Mouse (Mus musculus) midbrain, embryonic 15.5 days (tissue): ENCODE data around the gene Treml2. TPM values are rescaled to one million over a fixed set of nuclear protein-coding genes. Genes with fewer than 3 reads are reported as not detected.

ENCODE experiments used
- ATAC-seq: fragments of 200-750 bp; cut with Nextera tagmentation; replicated peaks from 2 replicates; pipeline ENCODE4 v1.8.0; 2017; ENCODE audit warnings: moderate TSS enrichment
- H3K27ac ChIP-seq: fragments of 300-500 bp; sonication (generic); 2 replicates; pipeline ENCODE4 v1.5.1; 2015; ENCODE audit warnings: mild to moderate bottlenecking, inconsistent platforms
- H3K27me3 ChIP-seq: fragments of 300-500 bp; sonication (generic); replicated peaks from 2 replicates; pipeline ENCODE4 v1.6.1; 2015; ENCODE audit warnings: inconsistent platforms
- H3K36me3 ChIP-seq: fragments of 300-500 bp; sonication (generic); replicated peaks from 2 replicates; pipeline ENCODE4 v1.6.1; 2015; ENCODE audit warnings: inconsistent platforms
- H3K4me1 ChIP-seq: fragments of 300-500 bp; sonication (generic); 2 replicates; pipeline ENCODE4 v1.6.1; 2015; ENCODE audit warnings: inconsistent platforms
- H3K4me2 ChIP-seq: fragments of 300-500 bp; sonication (generic); 2 replicates; pipeline ENCODE4 v1.6.1; 2015; ENCODE audit warnings: inconsistent platforms, mild to moderate bottlenecking, moderate library complexity
- H3K4me3 ChIP-seq: fragments of 300-500 bp; sonication (generic); 2 replicates; pipeline ENCODE4 v1.5.1; 2015; ENCODE audit warnings: mild to moderate bottlenecking, inconsistent platforms
- H3K9ac ChIP-seq: fragments of 300-500 bp; sonication (generic); 2 replicates; pipeline ENCODE4 v1.6.1; 2015; ENCODE audit warnings: mild to moderate bottlenecking, inconsistent platforms
- H3K9me3 ChIP-seq: fragments of 300-500 bp; sonication (generic); 2 replicates; pipeline ENCODE4 v1.6.1; 2016; ENCODE audit warnings: inconsistent platforms
- WGBS: fragments of 180-500 bp; shearing (Covaris S2); methylation state at CpG from one replicate; pipeline ENCODE4 v1.1.7; 2015; ENCODE audit warnings: mixed read lengths; 5-methylcytosine and 5-hydroxymethylcytosine counted together
- polyA plus RNA-seq: library from polyadenylated mRNA; unstranded; fragments of >200 nt; fragmentation: Nextera tagmentation; extraction: Ambion mirVana; gene quantifications from 2 replicates; pipeline ENCODE4 v1.2.1, GENCODE M21; 2015

Gene Treml2
- polyA plus RNA-seq, 1 experiment from 2014 or later, result not detected

DNA sequence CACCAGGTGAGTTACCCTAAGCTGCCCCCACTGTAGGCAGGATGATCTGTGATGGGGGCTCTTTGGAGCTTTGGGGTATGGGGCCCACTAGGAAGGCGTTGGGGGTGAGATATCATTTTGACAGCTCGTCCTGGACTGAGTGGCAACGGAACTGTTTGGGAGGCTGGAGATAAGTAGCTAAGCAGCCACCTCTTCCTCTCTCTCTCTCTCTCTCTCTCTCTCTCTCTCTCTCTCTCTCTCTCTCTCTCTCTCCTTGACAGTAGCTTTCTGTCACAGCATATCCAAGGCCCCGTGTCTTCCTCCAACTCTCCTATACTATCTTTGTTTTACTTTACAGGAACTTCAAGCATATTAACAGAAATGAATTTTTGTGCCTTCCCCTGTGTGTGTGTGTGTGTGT, 61.2 kb downstream of the Treml2 start:
- WGBS, result 73% methylated on average over 4 of the region's 4 CpGs
- H3K9me3 ChIP-seq, result no peaks in the 10 kb centered on the region
- H3K9ac ChIP-seq, result no peak overlapping the region
- no peak overlapping the region for H3K27ac ChIP-seq
- H3K4me2 ChIP-seq, result no peak overlapping the region
- no peaks in the 10 kb centered on the region for H3K4me1 ChIP-seq
- H3K4me3 ChIP-seq, result no peak overlapping the region
- H3K27me3 ChIP-seq, result no peaks in the 10 kb centered on the region
- ATAC-seq, result no peak
- no peaks in the 10 kb centered on the region for H3K36me3 ChIP-seq

Other genes with a start within 250 kb of the Treml2 start
- gene 1700067P10Rik, start 210.2 kb upstream of the Treml2 start, polyA plus RNA-seq, result 0.22 TPM in 1 of 2 replicates, not detected in the other
- not detected in 2 replicates for gene 9830107B12Rik, start 153.2 kb upstream of the Treml2 start, polyA plus RNA-seq
- gene A530064D06Rik, start 132.2 kb upstream of the Treml2 start, polyA plus RNA-seq, result not detected in 2 replicates
- gene Trem1, start 66.7 kb upstream of the Treml2 start, polyA plus RNA-seq, result not detected in 2 replicates
- not detected in 2 replicates for gene Trem3, start 51.7 kb upstream of the Treml2 start, polyA plus RNA-seq
- not detected in 2 replicates for gene Treml4, start 35.2 kb upstream of the Treml2 start, polyA plus RNA-seq
- gene B430306N03Rik, start 16.6 kb downstream of the Treml2 start, polyA plus RNA-seq, result 0.09 and 0.22 TPM in 2 replicates
- gene Trem2, start 46.9 kb downstream of the Treml2 start, polyA plus RNA-seq, result 3.9 and 4.2 TPM in 2 replicates
- 0.41 TPM in 2 replicates for gene Treml1, start 60.4 kb downstream of the Treml2 start, polyA plus RNA-seq
- 12.2 and 12.3 TPM in 2 replicates for gene Nfya, start 110.4 kb downstream of the Treml2 start, polyA plus RNA-seq
- 38.3 and 41.3 TPM in 2 replicates for gene Oard1, start 110.5 kb downstream of the Treml2 start, polyA plus RNA-seq
- gene Apobec2, start 133.4 kb downstream of the Treml2 start, polyA plus RNA-seq, result 0.31 and 0.55 TPM in 2 replicates
- 1.7 and 2.6 TPM in 2 replicates for gene Tspo2, start 152.0 kb downstream of the Treml2 start, polyA plus RNA-seq
- gene Unc5cl, start 155.4 kb downstream of the Treml2 start, polyA plus RNA-seq, result 0.22 and 0.23 TPM in 2 replicates